Mouse (Mus musculus): Measurements from ENCODE around the gene Gm10337.

Gm10337 gene

DNA sequence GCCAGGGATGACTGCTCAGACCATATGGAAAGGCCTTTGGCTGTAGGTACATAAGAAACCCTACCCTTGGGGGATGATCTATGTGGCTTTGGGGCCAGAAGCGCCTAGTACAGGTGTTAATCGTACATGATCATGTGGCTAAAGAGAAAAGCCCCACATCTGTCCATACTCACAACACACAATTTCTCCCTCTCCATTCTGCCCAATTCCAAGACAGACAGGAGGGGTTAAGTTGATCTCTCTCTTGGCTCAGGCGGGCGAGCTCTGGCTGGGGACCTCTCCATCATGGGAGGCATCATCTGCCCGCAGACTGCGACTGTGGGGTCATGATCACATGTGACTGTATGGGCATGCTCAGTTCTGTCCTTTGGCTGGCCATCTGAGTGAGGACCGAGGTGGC, 30.4 kb downstream of the Gm10337 start:
- no peak for DNase-seq (ENCODE audit: low read depth, low spot score)
- Histone ChIP-seq H3K36me3 (ENCODE audit: control insufficient read depth, insufficient read depth, low read length, poor library complexity, severe bottlenecking) (peaks cover 26% of the 10 kb centered on the region), H3K27me3 (ENCODE audit: control insufficient read depth, insufficient read depth, low read length, poor library complexity, severe bottlenecking) (no peaks in the 10 kb centered on the region)

- Histone ChIP-seq H3K36me3 (ENCODE audit: control insufficient read depth, insufficient read depth, low read length, poor library complexity, severe bottlenecking) (peaks cover 22% of the 10 kb centered on the region), H3K27me3 (ENCODE audit: control insufficient read depth, insufficient read depth, low read length, poor library complexity, severe bottlenecking) (no peaks in the 10 kb centered on the region)
- DNase-seq (ENCODE audit: low read depth, low spot score) = no peak
Measured at GRCm38 (mm10) chr15:102544801-102545200, 41.3 kb downstream of the Gm10337 start.

DNA sequence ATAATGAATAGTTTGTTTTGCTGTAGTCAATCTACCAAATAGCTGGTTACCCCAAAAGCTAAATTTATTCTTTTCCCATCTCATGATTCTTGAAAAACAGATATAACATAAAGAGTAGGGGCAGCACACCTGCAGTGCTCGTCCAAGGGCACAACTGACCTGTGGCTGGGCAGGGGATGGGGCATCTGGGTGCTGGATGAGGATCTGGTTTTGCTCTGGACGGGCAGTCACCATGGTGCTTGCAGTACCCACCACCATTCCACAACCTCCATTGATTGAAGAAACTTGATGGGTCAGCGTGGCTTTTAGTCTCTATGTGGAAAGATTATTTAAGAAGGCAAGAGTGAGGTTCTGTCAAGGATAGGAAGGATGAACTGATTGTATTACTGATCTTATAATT, 42.7 kb downstream of the Gm10337 start:
- DNase-seq (ENCODE audit: low read depth, low spot score) = no peak
- Histone ChIP-seq H3K36me3 (ENCODE audit: control insufficient read depth, insufficient read depth, low read length, poor library complexity, severe bottlenecking) (peaks cover 23% of the 10 kb centered on the region), H3K27me3 (ENCODE audit: control insufficient read depth, insufficient read depth, low read length, poor library complexity, severe bottlenecking) (no peaks in the 10 kb centered on the region)

DNA sequence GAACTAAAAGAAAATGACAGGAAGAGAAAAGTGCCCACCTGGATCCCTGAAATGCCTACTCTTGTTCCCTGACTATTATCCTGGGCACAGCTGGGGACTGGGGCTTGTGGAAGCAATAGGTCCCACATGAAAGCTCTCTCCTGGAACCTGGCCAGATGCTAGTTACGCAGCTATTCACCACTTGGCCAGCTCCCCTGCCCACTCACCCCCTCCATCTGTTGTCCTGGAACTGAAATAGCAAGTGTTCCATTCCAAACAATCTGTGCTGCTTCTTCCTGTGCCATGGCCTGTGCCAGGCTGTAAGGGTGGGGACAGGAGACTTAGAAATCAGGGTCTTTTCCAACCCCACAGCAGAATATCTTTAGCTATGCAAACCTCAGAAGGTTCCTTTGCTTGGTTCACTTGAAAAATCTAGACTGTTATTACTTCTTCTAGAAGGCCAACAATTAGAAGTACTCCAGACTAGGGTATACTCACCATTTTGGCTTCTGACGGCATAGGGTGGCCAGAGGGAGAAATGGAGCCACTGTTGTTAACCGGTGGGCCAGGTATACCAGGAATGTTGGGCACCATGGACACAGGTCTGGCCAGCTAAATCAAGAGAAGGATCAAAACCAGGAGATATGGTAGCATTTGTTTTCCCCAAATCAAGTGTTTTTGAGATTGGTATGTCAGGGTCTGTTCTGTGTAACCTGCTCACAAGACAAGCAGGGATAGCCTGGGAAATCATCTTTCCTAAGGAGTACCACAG, 43.3 kb downstream of the Gm10337 start:
- no peak for DNase-seq (ENCODE audit: low read depth, low spot score)
- no peaks in the 10 kb centered on the region for H3K27me3 ChIP-seq (ENCODE audit: control insufficient read depth, insufficient read depth, low read length, poor library complexity, severe bottlenecking)
- peaks cover 24% of the 10 kb centered on the region for H3K36me3 ChIP-seq (ENCODE audit: control insufficient read depth, insufficient read depth, low read length, poor library complexity, severe bottlenecking)

- Histone ChIP-seq H3K36me3 (ENCODE audit: control insufficient read depth, insufficient read depth, low read length, poor library complexity, severe bottlenecking) (peaks cover 26% of the 10 kb centered on the region), H3K27me3 (ENCODE audit: control insufficient read depth, insufficient read depth, low read length, poor library complexity, severe bottlenecking) (no peaks in the 10 kb centered on the region)
- no peak for DNase-seq (ENCODE audit: low read depth, low spot score)
Measured at GRCm38 (mm10) chr15:102547478-102547877, 44.0 kb downstream of the Gm10337 start.

GRCm38 (mm10) chr15:102552599-102552998, 49.1 kb downstream of the Gm10337 start:
- DNase-seq (ENCODE audit: low read depth, low spot score) = no peak
- H3K27me3 ChIP-seq (ENCODE audit: control insufficient read depth, insufficient read depth, low read length, poor library complexity, severe bottlenecking) = no peaks in the 10 kb centered on the region
- peaks cover 19% of the 10 kb centered on the region for H3K36me3 ChIP-seq (ENCODE audit: control insufficient read depth, insufficient read depth, low read length, poor library complexity, severe bottlenecking)
